In the genomic region with DNA sequence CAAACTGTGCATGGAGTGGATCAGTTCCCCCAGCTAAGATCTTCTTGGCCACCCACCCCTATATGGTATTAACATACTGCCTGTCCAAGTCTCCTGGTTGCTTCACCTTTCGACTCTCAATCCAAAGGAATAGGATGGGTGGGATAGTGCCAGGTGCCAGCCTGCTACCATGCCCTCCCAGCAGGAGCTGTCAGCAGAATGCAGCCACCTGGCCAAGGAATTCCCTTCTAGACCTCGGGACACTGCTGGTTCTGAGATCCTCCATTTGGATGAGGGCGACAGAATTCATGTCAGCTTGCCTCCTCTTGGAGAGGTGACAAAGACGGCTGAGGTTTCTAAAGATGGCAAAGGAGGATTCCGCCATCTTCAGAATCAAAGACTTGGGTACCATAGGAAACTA, we compare ENCODE assay signal across 10 mouse cellular contexts. TPM values are rescaled to one million over a fixed set of nuclear protein-coding genes. Genes with fewer than 3 reads are reported as not detected.
DNase-seq lines count a peak whose midpoint lies in the region; ATAC-seq and TF ChIP-seq lines count a peak whose summit lies in the region.
"Had no signal": no experiment of that assay in that cellular context is flagged by ENCODE, and none has a peak within 500 bp of the region (broad histone marks: within the 10 kb centered on the region; RNA-seq: fewer than 3 reads in every experiment).

No protein-coding gene starts in this region.

- H3K27me3 ChIP-seq in lung, embryonic 14.5 days (ENCODE audit: insufficient read depth, low read length): no peaks in the 10 kb centered on the region
- no peaks in the 10 kb centered on the region for H3K27me3 ChIP-seq in embryonic facial prominence, embryonic 13.5 days
- no peaks in the 10 kb centered on the region for H3K27me3 ChIP-seq in stomach, embryonic 14.5 days (ENCODE audit: control insufficient read depth, insufficient read depth, low read length)
- H3K27me3 ChIP-seq: midbrain, embryonic 15.5 days had no signal

- TF ChIP-seq CTCF in lung, embryonic 14.5 days (IDR thresholded peaks at IDR 0.05; ENCODE audit: low read depth): no peak

- H3K4me1 ChIP-seq in lung, embryonic 14.5 days (ENCODE audit: insufficient read depth): peaks cover 13% of the 10 kb centered on the region
- peaks cover 47% of the 10 kb centered on the region for H3K4me1 ChIP-seq in embryonic facial prominence, embryonic 13.5 days
- peaks cover 15% of the 10 kb centered on the region for H3K4me1 ChIP-seq in stomach, embryonic 14.5 days (ENCODE audit: control insufficient read depth, insufficient read depth, low read length)

- H3K36me3 ChIP-seq in lung, embryonic 14.5 days (ENCODE audit: insufficient read depth): no peaks in the 10 kb centered on the region
- peaks cover 13% of the 10 kb centered on the region for H3K36me3 ChIP-seq in embryonic facial prominence, embryonic 13.5 days
- no peaks in the 10 kb centered on the region for H3K36me3 ChIP-seq in stomach, embryonic 14.5 days (ENCODE audit: control insufficient read depth, insufficient read depth, low read length)
- H3K36me3 ChIP-seq: midbrain, embryonic 15.5 days had no signal

- H3K9ac ChIP-seq in lung, embryonic 14.5 days: no peak overlapping the region
- no peak overlapping the region for H3K9ac ChIP-seq in embryonic facial prominence, embryonic 13.5 days
- no peak overlapping the region for H3K9ac ChIP-seq in stomach, embryonic 14.5 days (replicated peaks; ENCODE audit: low read depth, low read length)
- H3K9ac ChIP-seq: midbrain, embryonic 15.5 days had no signal

- WGBS in lung, embryonic 14.5 days: 72% methylated on average over 5 of the region's 5 CpGs
- WGBS in embryonic facial prominence, embryonic 13.5 days: 91% methylated on average over 5 of the region's 5 CpGs
- 76% methylated on average over 5 of the region's 5 CpGs for WGBS in stomach, embryonic 14.5 days

- no peak for DNase-seq in cerebellum, postnatal 4 days (ENCODE audit: low spot score in 2 of 2)
- no peak for DNase-seq in lung, embryonic 14.5 days
- DNase-seq in lung, adult 18-20 months: no peak
- DNase-seq in adipocyte (ENCODE audit: low spot score): no peak
- no peak for DNase-seq in ovary, adult 18-20 months (ENCODE audit: low spot score)
- DNase-seq: adrenal gland, postnatal 25 days had no signal

- H3K9me3 ChIP-seq in lung, embryonic 14.5 days (ENCODE audit: low read depth, low read length): no peaks in the 10 kb centered on the region
- H3K9me3 ChIP-seq in embryonic facial prominence, embryonic 13.5 days: no peaks in the 10 kb centered on the region
- H3K9me3 ChIP-seq in stomach, embryonic 14.5 days (ENCODE audit: control insufficient read depth, low read depth, low read length): no peaks in the 10 kb centered on the region
- H3K9me3 ChIP-seq: midbrain, embryonic 15.5 days had no signal

- H3K27ac ChIP-seq in lung, embryonic 14.5 days (ENCODE audit: low read depth): peak overlapping the region; percentile 25; the same call in 1 of the 2 replicates
- peak overlapping the region; percentile 86 for H3K27ac ChIP-seq in embryonic facial prominence, embryonic 13.5 days
- H3K27ac ChIP-seq in stomach, embryonic 14.5 days (ENCODE audit: low read length): peak overlapping the region; percentile 44; the same call in 1 of the 2 replicates
- H3K27ac ChIP-seq: midbrain, embryonic 15.5 days had no signal

- no peak overlapping the region for H3K4me3 ChIP-seq in lung, embryonic 14.5 days (ENCODE audit: low read depth, low read length)
- H3K4me3 ChIP-seq in embryonic facial prominence, embryonic 13.5 days: no peak overlapping the region
- no peak overlapping the region for H3K4me3 ChIP-seq in stomach, embryonic 14.5 days (ENCODE audit: low read depth, low read length)
- H3K4me3 ChIP-seq: midbrain, embryonic 15.5 days had no signal

- no peak overlapping the region for H3K4me2 ChIP-seq in lung, embryonic 14.5 days
- H3K4me2 ChIP-seq in embryonic facial prominence, embryonic 13.5 days: no peak overlapping the region
- no peak overlapping the region for H3K4me2 ChIP-seq in stomach, embryonic 14.5 days (replicated peaks; ENCODE audit: low read depth, low read length)
- H3K4me2 ChIP-seq: midbrain, embryonic 15.5 days had no signal

- ATAC-seq in cerebellum, adult (ENCODE audit: insufficient number of reproducible peaks, low FRiP score, low TSS enrichment): 0 out of 2 replicates have a peak, but pooled peaks have one; percentile 56
- ATAC-seq in lung, embryonic 14.5 days (ENCODE audit: insufficient read depth): no peak
- ATAC-seq in embryonic facial prominence, embryonic 13.5 days (ENCODE audit: insufficient number of reproducible peaks, insufficient read depth, low FRiP score, low TSS enrichment, low read depth): no peak
- no peak for ATAC-seq in stomach, embryonic 14.5 days (ENCODE audit: insufficient number of reproducible peaks, insufficient read depth, low FRiP score, low read depth)
- ATAC-seq: midbrain, embryonic 15.5 days had no signal

RNA-seq across cellular contexts. Expression of gene Atp2b4, which starts 32.8 kb away (rescaled TPM):
- 11.2 and 12.7 TPM in 2 replicates for polyA plus RNA-seq in lung, embryonic 14.5 days (2014; fragmentation: Nextera tagmentation; extraction: Ambion mirVana)
- 25.3 and 26.1 TPM in 2 replicates for polyA plus RNA-seq in embryonic facial prominence, embryonic 13.5 days (2015; fragmentation: Nextera tagmentation; extraction: Ambion mirVana)
- polyA plus RNA-seq in stomach, embryonic 14.5 days (2014; fragmentation: Nextera tagmentation; extraction: Ambion mirVana): 38.3 and 38.8 TPM in 2 replicates

Comparison
In these comparisons a context has a peak if more than half of its experiments do, and no peak if none do; other contexts are left out.
1. H3K27ac ChIP-seq: peak in every context shown above with its lines; median percentile 86 in embryonic facial prominence, embryonic 13.5 days; 44 in stomach, embryonic 14.5 days; 25 in lung, embryonic 14.5 days.